Mouse (Mus musculus) adrenal gland, adult 18-20 months (tissue): ENCODE results near the gene Lmtk2. TPM values are rescaled to one million over a fixed set of nuclear protein-coding genes. Genes with fewer than 3 reads are reported as not detected.

Source experiments
- DNase-seq, 2 experiments: peaks; one replicate each; pipeline ENCODE4 v3.0.0; 2021 to 2022; ENCODE audit warnings: low spot score in 2 of 2
- total RNA-seq, 2 experiments: library from RNA; stranded (reverse); gene quantifications; 1 replicate in 1 of 2; 2 replicates in 1 of 2; pipeline ENCODE4 v1.2.3; 2021

Lmtk2 gene
- total RNA-seq, 2 experiments from 2014 or later: 36.1 to 39.6 TPM

GRCm38 (mm10) chr5:144169275-144169975 lies 69.2 kb downstream of the Lmtk2 start:
- no peak for DNase-seq

GRCm38 (mm10) chr5:144173648-144174047 lies 73.4 kb downstream of the Lmtk2 start:
- DNase-seq: no peak

- no peak for DNase-seq
Measured at GRCm38 (mm10) chr5:144178216-144178615, 78.0 kb downstream of the Lmtk2 start.

- DNase-seq: no peak
Measured at GRCm38 (mm10) chr5:144181249-144181648, 81.0 kb downstream of the Lmtk2 start.

DNA sequence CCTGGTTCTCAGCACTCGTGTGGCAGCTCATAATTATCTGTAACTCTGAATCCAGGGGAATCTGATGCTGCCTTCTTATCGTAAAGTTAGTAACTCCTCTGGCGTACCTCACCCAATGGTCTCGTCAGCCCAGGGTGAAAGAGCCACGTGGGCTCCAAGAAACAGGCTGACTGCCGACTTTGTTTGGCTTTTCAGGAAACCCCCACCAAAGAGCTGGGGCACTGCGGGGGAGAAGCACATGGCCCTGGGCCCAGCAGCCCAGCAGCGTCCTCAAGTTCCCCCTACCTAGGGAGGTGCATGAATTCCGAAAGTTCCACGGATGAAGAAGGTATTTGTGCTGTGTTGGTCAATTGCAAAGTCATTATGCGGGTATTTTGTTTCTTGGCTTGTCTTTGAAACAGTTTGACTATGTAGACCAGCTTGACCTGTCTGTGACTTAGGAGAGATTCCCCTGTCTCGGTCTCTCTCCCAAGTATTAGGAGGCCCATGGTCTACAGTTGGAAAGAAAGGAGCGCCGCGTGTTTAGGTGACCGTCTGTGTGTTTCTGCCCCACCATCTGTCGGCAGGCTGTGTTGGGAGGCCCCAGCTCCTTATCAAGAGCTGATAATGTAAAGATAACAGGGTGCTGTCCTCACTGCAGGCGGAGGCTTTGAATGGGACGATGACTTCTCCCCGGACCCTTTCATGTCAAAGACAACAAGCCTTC lies 82.5 kb downstream of the Lmtk2 start:
- no peak for DNase-seq

DNA sequence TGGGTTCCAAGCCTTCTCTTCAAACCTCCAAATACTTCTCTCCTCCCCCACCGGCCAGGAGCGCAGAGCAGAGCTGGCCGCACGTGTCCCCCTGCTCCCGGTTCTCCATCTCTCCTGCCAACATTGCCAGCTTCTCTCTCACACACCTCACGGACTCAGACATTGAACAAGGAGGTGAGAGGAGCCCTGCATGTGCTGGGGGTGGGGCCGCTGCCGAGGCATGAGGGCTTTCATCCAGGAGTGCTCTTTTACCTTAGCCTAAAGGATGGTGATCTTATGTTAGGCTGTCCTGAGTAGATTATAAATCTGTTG lies 83.0 kb downstream of the Lmtk2 start:
- no peak for DNase-seq

GRCm38 (mm10) chr5:144183647-144184335 lies 83.6 kb downstream of the Lmtk2 start:
- no peak for DNase-seq

DNA sequence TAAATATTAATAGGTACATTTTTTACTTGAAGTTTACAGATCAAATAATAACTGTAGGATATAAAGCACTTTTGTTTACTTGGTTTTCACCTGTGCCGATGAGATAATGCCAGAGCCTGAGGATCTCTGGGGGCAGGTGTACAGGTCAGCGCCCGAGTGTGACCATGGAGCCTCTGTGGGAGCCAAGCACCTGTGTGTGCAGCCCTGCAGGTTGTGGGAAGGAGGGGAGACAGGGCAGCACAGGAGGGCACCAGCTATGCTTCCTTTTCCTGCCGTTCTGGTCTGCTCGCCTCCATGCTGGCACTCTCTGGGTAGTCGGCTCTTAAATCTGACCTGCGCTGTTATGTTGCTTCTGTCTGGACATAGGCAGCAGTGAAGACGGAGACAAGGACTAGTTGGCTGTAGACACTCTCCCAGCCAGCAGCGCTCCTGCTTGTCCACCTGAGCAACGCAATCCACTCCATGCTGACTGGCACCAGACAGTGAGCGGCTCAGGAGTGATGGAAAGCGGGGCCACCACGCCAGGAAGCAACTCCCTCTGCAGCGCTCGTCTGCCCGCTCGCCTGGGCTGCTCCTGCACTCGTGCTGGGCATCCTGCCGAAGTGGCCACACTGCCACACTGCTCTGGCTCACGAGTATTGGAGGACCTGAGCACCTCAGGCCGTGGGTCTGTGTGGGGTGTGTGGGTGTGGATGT lies 84.3 kb downstream of the Lmtk2 start:
- DNase-seq: no peak

DNA sequence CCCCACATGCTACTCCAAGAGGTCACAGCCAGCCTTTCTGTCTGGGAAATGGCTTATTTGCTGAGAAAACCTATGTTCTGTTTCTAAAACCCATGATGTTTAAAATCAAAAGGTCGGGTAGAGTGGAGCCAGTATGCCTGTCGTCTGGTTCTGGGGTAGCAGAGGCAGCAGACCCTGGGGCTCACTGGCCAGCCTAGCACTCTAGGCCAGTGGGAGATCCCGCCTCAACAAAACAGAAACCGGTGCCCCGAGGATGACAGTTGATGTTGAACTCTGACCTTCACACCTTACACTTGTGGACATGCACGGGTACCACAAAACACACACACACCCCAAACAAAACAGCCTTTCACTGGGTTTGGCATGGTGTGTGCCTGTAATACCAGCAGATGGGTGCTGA lies 88.2 kb downstream of the Lmtk2 start:
- no peak for DNase-seq

- no peak for DNase-seq
Measured at GRCm38 (mm10) chr5:144189327-144189726, 89.1 kb downstream of the Lmtk2 start.

DNA sequence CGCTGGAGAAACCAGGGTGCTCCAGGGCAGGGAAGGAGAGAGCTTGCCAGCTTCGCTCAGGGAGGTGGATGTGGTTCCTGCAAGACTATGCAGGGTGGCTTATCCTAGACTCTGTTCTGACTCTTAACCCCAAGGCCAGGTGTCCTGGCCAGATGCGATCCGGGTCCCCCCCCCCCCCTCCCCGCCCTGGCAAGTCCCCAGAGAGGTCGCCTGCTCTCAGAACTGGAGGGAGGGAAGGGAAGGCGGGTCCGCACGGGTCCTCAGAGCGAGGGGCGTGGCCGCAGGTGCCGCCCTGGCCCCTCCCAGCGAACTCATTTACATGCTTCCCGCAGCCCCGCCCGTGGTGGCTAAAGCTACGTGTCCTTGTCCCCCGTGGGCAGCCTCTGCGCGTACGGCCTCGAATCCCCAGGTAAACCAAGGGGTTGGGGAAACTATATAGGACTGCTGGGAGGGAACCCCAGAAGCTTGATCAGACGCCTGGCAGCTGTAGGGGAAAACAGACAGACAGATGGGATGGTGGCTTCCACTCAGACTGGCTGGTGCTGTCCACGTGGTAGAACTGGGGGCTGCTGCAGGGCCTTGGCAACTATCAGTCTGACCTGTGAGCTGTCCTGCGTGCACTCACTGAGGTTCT lies 89.8 kb downstream of the Lmtk2 start, which contains the start of gene Bhlha15:
Gene Bhlha15, plus strand, starts transcription at position 337 of the 634 bp plus-strand sequence.
- peak; percentile 51 to 56 for DNase-seq

GRCm38 (mm10) chr5:144191026-144191425 lies 90.8 kb downstream of the Lmtk2 start:
- no peak for DNase-seq

DNA sequence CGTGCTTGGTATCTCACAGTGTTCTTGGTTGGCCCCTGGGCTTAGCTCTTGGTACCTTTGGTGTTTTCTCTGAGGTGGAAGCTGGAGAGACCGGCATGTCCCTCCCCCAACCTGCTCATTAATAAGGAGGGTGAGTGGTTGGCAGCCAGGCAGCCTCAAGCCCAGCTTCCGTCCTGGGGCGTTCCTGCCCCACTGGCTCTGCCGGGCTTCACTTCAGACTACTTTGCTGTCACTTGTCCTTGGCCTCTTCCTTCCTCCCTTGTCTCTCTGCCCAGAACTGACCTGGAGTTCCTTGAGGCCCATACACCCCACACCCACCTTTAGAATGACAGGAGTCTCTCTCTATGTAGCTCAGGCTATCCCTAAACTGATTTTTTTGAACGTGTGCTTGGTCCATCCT lies 92.4 kb downstream of the Lmtk2 start:
- DNase-seq: no peak

DNA sequence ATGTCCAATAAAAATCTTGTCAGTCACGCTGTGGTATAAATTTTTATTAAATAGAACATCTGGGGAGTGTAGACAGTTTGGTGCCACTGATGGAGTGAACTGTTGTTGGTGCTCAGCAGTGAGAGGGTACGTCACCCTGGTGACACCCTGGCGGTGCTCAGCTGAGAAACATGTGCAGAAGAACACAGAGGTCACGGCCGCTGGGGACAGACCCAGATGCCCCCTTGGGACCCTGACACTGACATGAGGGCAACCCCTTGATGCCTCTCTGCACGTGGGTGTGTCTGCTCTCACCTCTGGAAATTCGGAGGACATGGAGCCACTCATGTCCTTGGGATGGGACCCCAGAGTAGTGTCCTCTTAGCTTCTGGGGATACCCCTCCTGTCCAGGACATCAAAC lies 94.2 kb downstream of the Lmtk2 start:
- no peak for DNase-seq

- no peak for DNase-seq
Measured at GRCm38 (mm10) chr5:144195567-144195966, 95.3 kb downstream of the Lmtk2 start.

GRCm38 (mm10) chr5:144200616-144201015 lies 100.4 kb downstream of the Lmtk2 start:
- DNase-seq: no peak

GRCm38 (mm10) chr5:144202430-144202829 lies 102.2 kb downstream of the Lmtk2 start:
- DNase-seq: no peak

DNA sequence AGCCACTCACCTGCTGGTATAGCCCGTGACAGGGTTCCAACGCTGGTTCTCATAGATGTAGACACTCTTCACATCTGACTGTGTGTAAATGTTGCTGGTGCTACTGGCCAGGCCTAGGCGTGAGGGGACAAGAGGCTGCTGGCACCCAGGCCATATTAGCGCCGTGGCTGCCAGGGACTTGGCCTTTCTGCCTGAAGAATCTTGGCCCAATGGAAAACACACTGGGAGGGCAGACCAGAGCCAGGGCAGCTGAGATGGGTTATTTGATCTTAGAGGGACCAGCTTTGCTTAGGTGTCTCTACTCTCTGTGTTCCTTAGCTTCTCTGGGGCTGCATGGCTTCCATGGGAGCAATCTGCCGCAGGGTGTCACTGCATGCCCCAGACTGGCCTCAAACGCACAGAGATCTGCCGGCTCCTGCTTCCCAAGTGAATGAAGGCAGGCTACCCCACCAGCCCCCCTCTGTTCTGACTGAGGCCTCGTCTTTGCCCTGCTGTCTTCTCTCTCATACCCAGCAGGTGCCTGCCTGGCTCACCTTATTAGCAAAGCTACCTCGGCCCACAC lies 103.2 kb downstream of the Lmtk2 start:
- no peak for DNase-seq

- no peak for DNase-seq
Measured at GRCm38 (mm10) chr5:144204303-144204702, 104.1 kb downstream of the Lmtk2 start.

- no peak for DNase-seq
Measured at GRCm38 (mm10) chr5:144204911-144205310, 104.7 kb downstream of the Lmtk2 start.

- no peak for DNase-seq
Measured at GRCm38 (mm10) chr5:144206069-144206468, 105.8 kb downstream of the Lmtk2 start.
